Mouse (Mus musculus) limb, embryonic 14.5 days (tissue): ENCODE measurements at regions not wholly inside any gene's neighbourhood (a gene's known extent, or its start where the extent isn't known, plus 50 kb on each side); places are given as distances from the start of the nearest gene placed in this dataset.

Experiments used
- ATAC-seq: fragments of 200-750 bp; cut with Nextera tagmentation; 2 replicates; pipeline ENCODE4 v1.8.0; 2017; ENCODE audit warnings: low read depth, moderate number of reproducible peaks, moderate TSS enrichment; ENCODE audit not compliant: low FRiP score
- DNase-seq: peaks from one replicate; pipeline ENCODE4 v3.0.0-alpha.2; 2015; ENCODE audit warnings: low spot score
- H3K27ac ChIP-seq: fragments of 300-500 bp; sonication (generic); replicated peaks from 2 replicates; pipeline ENCODE4 v1.5.1; 2014; ENCODE audit warnings: low read depth, mild to moderate bottlenecking, low read length, moderate library complexity, mixed read lengths
- H3K27me3 ChIP-seq: fragments of 300-500 bp; sonication (generic); 2 replicates; pipeline ENCODE4 v1.6.1; 2014; ENCODE audit warnings: low read length, mixed read lengths; ENCODE audit not compliant: control insufficient read depth, insufficient read depth
- H3K36me3 ChIP-seq: fragments of 300-500 bp; sonication (generic); 2 replicates; pipeline ENCODE4 v1.6.1; 2014; ENCODE audit warnings: mild to moderate bottlenecking, low read length, moderate library complexity, mixed read lengths; ENCODE audit not compliant: control insufficient read depth, insufficient read depth
- H3K4me1 ChIP-seq: fragments of 300-500 bp; sonication (generic); 2 replicates; pipeline ENCODE4 v1.6.1; 2014; ENCODE audit warnings: antibody characterized with exemption, low read length, mixed read lengths; ENCODE audit not compliant: control insufficient read depth, insufficient read depth
- H3K4me2 ChIP-seq: fragments of 300-500 bp; sonication (generic); replicated peaks from 2 replicates; pipeline ENCODE4 v1.6.1; 2014; ENCODE audit warnings: low read depth, mild to moderate bottlenecking, low read length, moderate library complexity; ENCODE audit not compliant: severe bottlenecking
- H3K4me3 ChIP-seq: fragments of 300-500 bp; sonication (generic); replicated peaks from 2 replicates; pipeline ENCODE4 v1.5.1; 2014; ENCODE audit warnings: low read length
- H3K9ac ChIP-seq: fragments of 300-500 bp; sonication (generic); 2 replicates; pipeline ENCODE4 v1.6.1; 2014; ENCODE audit warnings: mild to moderate bottlenecking, low read depth, low read length, moderate library complexity; ENCODE audit not compliant: severe bottlenecking
- H3K9me3 ChIP-seq: fragments of 300-500 bp; sonication (generic); 2 replicates; pipeline ENCODE4 v1.6.1; 2016; ENCODE audit warnings: low read length; ENCODE audit not compliant: control insufficient read depth
- POLR2A ChIP-seq: fragments of 200-500 bp; IDR thresholded peaks from 2 replicates; pipeline ENCODE4 v1.8.0; 2012; ENCODE audit warnings: inconsistent platforms, mild to moderate bottlenecking, moderate library complexity, borderline replicate concordance; ENCODE audit not compliant: insufficient read depth, insufficient read length; ENCODE audit errors: extremely low read depth
- WGBS: fragments of 180-500 bp; shearing (Covaris S2); extraction: QIAGEN DNeasy Blood & Tissue Kit; methylation state at CpG from one replicate; pipeline ENCODE4 v1.1.7; 2014; 5-methylcytosine and 5-hydroxymethylcytosine counted together

DNA sequence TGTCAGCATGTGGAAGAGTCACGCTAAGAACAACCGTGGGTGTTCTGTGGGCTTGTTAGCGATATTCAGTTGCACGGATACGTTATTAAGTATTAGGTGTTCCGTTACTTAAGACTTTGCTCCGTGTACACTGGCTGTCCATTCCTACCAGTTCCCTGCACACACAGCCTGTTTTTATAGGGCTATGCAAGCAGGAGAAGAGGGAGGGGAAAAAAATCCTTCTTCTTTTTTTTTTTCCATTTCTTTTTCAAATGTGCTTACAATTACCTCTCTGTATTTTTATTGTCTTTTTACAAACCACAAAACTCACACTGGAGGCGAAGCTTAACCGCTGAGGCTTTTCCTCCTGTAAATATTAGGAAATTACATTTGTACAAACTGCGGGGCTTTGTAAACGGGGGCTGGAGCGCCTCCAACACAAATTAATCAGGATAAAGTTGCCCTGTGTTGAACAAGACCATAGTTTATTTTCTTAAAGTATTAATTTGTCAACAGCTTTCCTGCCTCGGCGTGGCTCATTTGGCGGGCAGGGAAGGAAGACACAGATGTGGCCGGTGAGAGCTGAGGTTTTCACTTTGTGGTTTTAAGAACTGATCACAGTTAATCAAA lies 340.8 kb upstream of the Mki67 start:
- DNase-seq (peak; percentile 54), ATAC-seq (peak; percentile 32; the same call in 1 of the 2 replicates)
- Histone ChIP-seq H3K4me3 (no peak overlapping the region), H3K4me2 (peak overlapping the region; percentile 28; the same call in 1 of the 2 replicates), H3K4me1 (peaks cover 32% of the 10 kb centered on the region), H3K27ac (peak overlapping the region; percentile 45), H3K9me3 (no peaks in the 10 kb centered on the region), H3K9ac (no peak overlapping the region), H3K27me3 (no peaks in the 10 kb centered on the region), H3K36me3 (no peaks in the 10 kb centered on the region)
- 21% methylated on average over 16 of the region's 16 CpGs for WGBS
- no peak for TF ChIP-seq POLR2A

DNA sequence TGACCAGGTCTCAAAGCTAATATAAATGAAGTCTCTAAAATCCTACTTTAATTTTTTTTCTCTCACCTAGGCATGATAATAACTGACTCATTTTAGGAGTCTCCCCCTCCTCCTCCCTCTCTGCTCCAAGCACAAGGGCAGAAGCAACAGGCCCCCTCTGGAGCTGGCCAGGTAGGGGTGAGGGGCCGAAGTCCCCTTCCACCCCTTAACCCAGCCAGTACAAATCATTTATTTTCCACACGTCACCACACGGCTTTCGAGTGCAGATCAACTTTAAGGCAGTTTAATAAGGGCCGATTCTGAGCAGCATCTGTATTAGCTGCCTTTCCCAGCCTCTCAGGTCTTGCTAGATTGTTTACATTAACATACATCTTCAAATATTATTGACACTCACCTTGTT lies 342.2 kb upstream of the Mki67 start:
- WGBS: 5% methylated on average over 5 of the region's 5 CpGs
- Histone ChIP-seq H3K27ac (peak overlapping the region; percentile 82), H3K9ac (no peak overlapping the region), H3K27me3 (no peaks in the 10 kb centered on the region), H3K4me1 (peaks cover 37% of the 10 kb centered on the region), H3K9me3 (no peaks in the 10 kb centered on the region), H3K4me2 (peak overlapping the region; percentile 20; the same call in 1 of the 2 replicates), H3K36me3 (no peaks in the 10 kb centered on the region), H3K4me3 (no peak overlapping the region)
- ATAC-seq: peak; percentile 34; the same call in 1 of the 2 replicates
- DNase-seq: peak; percentile 48
- no peak for TF ChIP-seq POLR2A

DNA sequence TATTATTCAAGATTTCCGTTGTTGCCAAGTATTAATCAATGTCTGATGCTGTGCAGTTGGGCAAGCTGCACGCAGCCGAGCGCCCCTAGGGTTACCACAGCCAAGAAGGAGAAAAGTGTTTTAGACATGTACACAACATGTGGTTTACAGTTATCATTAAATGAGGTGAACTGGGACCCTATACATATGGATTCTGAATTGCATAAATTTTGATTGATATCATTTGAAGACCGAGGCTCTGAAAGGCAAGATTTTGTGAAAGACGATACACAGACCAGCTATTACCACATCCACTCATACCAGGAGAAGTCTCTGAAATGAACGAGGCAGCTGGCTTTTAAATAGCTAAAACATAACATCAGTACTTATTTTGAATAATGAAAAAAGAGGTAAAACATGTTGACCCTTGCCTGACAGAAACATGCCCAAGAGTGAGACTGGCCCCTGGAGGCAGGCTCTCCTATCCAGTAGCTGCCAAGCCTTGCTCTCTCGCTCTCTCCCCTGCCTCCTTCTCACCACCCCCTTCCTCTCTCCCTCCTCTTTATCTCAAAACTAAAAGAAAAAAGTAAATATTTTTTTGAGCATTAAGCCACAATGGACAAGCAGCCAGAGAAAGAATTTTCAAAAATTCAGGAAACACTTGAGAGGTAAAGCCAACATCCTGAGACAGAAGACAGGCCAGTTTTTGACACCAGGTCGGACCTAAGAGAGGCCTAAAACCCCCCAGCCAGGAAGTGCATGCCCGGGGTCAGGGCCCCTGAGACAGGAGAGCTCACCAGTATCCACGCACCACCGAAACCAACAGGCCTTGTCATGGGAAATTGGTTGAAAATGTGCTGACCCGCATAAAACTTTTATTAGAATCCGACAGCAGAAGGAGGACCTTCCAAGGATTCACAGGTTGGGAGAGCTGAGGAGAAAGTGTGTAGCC lies 342.9 kb upstream of the Mki67 start:
- Histone ChIP-seq H3K4me2 (peak overlapping the region; percentile 20; the same call in 1 of the 2 replicates), H3K4me3 (no peak overlapping the region), H3K9me3 (no peaks in the 10 kb centered on the region), H3K27ac (peak overlapping the region; percentile 82), H3K4me1 (peaks cover 37% of the 10 kb centered on the region), H3K27me3 (0 out of 2 replicates have a peak, but pooled peaks cover 2% of the 10 kb centered on the region), H3K36me3 (no peaks in the 10 kb centered on the region), H3K9ac (no peak overlapping the region)
- WGBS: 18% methylated on average over 14 of the region's 14 CpGs
- peak; percentile 67 for ATAC-seq
- TF ChIP-seq POLR2A: no peak
- DNase-seq: peak; percentile 52

DNA sequence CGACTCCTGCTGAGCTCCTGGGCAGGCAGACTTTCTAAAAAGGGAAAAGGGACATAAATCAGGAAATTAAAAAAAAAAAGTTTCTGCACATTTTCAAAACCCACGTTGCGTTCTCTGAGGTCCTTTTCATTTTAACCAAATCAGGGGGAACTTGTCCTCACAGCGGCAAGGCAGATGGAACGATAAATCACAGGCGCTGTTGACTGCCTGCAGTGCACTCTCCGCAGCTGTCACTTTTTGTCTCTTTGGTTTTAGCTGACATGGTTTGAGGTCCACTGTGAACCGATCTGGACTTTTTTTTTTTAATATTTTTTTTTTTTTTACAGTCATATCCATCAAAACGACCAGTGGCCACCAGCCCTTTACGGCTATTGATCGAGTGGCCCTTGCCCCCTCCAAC lies 343.7 kb upstream of the Mki67 start:
- Histone ChIP-seq H3K9me3 (no peaks in the 10 kb centered on the region), H3K4me2 (peak overlapping the region; percentile 51; the same call in 1 of the 2 replicates), H3K9ac (no peak overlapping the region), H3K36me3 (no peaks in the 10 kb centered on the region), H3K4me3 (no peak overlapping the region), H3K4me1 (peaks cover 41% of the 10 kb centered on the region), H3K27me3 (0 out of 2 replicates have a peak, but pooled peaks cover 3% of the 10 kb centered on the region), H3K27ac (peak overlapping the region; percentile 67)
- ATAC-seq (peak; percentile 32; the same call in 1 of the 2 replicates), DNase-seq (peak; percentile 56)
- TF ChIP-seq POLR2A: no peak
- WGBS: 26% methylated on average over 11 of the region's 11 CpGs

DNA sequence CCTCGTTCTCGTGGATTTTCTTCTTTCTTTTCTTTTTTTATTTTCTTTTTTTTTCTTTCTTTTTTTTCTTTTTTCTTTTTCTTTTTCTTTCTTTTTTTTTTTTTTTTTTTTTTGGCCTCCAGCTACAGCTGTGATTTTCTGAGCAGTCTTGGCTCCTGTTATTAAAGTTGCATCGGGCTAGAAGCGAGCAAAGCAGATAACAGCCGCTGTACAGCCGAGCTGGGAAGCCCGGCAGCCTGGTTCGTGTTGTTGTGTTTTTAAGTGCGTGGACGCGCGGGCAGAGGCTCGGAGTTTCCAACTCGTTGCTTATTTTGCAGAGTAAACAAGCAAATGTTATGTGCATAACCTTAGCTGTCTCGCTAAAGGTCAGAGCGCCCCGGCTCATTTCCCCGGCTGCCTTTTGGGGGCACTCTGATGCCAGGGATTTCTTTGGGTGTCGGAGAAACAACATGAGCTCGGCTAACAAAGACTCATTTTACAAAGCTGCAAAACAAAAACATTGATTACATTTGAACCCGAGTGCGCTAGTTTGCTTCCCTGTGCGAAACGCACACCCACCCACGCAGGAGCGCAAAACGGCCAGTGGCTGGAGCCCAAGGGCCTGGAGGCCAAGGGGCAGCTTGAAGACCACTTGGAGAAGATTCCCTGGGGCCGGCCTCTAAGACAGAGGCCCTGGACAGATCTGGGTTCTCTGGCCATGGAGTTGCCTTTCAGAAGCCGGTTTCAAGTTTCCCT lies 344.3 kb upstream of the Mki67 start:
- no peak for TF ChIP-seq POLR2A
- Histone ChIP-seq H3K27me3 (0 out of 2 replicates have a peak, but pooled peaks cover 3% of the 10 kb centered on the region), H3K9ac (peak overlapping the region; percentile 40), H3K36me3 (no peaks in the 10 kb centered on the region), H3K9me3 (no peaks in the 10 kb centered on the region), H3K27ac (peak overlapping the region; percentile 75), H3K4me2 (peak overlapping the region; percentile 51), H3K4me1 (peaks cover 44% of the 10 kb centered on the region), H3K4me3 (peak overlapping the region; percentile 21; the same call in 1 of the 2 replicates)
- 6% methylated on average over 29 of the region's 29 CpGs for WGBS
- ATAC-seq (no peak), DNase-seq (peak; percentile 55)
